Mouse (Mus musculus): ENCODE measurements at regions not wholly inside any gene's neighbourhood (a gene's known extent, or its start where the extent isn't known, plus 50 kb on each side); places are given as distances from the start of the nearest gene placed in this dataset.

DNA sequence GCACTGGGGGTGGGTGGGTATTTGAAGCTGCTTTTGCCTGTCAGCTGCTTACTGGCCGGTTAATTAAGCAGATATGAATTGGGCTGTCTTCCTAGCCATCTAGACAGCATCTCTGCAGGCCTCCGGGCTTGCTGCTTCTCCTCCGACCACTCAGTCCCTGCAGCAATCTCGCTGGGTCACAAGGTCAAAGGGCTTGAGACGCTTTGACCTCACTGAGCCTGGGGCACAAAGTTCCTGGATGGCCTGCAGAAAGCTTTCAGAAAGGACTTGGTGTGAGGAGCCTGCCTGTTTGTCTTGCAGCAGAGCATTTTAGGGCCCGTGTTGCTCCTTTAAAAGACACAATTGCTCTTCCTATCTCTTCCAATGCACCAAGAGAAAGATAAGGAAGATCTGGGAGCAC lies 83.7 kb upstream of the Ppp2r5a start:
- no peak for DNase-seq

GRCm38 (mm10) chr1:191484726-191485425 lies 81.8 kb upstream of the Ppp2r5a start:
- DNase-seq: no peak

GRCm38 (mm10) chr1:191479906-191480379 lies 76.9 kb upstream of the Ppp2r5a start:
- no peak for DNase-seq

DNA sequence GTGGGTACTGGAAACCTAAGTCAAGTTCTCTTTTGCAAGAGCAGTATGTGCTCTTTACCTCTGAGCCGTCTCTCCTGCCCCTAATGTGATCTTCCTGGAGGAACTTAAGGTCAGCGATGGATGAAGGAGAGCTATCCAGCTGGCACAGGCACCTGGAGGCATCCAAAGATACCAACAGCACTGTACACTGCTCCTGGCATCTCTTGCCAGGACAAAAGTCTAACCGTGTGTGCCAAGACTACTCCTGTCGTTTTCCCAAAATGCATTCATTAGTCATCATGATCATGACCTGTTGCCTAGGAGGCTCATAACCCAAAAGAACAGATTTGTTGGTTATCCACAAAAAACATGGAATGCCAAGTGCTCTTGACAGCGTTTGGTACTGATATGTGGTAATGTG lies 69.5 kb upstream of the Ppp2r5a start:
- DNase-seq: no peak

DNA sequence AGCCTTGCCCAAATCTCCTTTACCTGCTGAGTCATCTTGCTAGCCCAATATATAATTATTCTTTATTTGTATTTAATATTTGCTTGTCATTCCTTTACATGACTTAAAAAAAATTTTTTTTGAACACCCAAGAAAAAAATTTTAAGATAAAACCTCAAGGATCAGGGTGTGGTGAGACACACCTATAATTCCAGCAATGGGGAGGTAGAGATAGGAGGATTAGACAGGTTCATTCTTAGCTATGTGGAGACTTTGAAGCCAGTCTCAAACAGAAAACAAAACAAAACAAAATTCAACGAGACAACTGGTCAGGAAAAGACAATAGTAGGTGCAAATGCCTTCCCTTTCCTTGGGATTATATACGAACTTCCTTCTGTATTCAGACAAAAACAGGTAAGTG lies 68.4 kb upstream of the Ppp2r5a start:
- DNase-seq: no peak

DNA sequence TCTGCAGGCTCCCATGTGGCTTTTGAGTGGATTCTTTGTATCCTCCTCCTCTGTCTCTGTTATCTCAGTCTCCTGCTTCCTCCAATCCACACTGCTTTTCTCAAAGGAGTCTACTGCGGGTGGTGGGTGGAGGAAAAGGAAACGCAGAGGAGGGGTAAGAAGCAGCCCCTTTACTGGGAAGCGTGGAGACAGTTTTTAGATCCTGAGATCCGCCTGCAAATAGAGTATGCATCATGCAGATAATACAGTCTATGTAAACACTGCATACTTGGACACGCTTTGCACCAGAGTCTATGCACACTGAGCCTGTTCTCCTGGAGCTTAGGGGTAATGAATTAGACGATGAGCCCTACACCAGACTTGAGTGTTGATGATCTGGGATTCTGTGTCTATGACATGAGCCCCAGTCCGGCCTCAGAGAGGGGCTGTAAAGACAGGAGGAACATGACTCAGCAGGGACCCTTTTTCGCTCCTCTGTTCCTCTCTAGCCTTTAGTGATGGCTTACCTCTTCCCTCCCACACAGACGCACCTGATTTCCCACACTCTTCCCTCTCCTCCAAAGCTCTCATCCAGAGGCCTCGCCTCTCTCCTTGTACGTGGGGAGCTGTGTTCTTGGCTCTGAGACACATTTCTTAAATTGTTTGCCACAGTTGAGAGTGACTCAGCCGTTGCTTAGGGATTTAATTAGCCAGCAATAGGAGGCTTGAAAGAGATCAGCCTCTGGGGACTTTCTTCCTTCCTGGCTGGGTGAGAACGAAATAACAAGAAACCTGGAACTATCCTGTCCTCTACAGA lies 67.3 kb upstream of the Ppp2r5a start:
- no peak for DNase-seq

DNA sequence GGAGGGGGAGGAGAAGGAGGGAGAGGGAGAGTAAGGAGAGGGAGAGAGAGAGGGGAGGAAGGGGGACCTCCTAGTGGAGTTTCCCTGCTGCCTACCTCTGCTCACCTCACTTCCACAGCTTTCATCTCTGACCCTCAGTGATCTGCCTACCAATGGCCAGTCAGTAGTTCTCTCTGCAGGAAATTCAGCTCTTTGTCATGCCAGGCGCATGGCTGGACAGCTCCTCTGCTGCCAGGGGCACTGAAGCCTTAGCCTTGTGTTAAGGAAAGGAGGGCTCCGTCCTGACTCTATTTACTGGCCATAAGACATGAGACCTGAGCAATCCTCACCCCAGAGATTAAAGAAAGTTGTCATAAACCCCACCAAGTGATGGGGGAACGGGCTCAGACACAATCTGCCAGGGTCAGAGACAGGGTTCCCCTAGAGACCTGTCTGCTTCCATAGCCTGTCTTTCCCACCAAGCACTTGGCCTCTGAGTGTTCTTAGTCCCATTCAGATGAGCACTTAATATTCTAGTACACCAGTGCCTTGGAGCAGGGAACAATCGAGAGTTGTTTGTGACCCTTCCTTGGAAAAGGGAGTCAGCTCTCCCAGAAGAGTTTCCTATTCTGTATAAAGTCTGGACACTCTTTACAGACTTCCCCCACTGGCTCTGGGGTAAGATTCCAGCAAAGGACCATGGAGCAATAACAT lies 65.9 kb upstream of the Ppp2r5a start:
- no peak for DNase-seq

GRCm38 (mm10) chr1:191466261-191466660 lies 63.2 kb upstream of the Ppp2r5a start:
- no peak for DNase-seq

GRCm38 (mm10) chr1:191465723-191466122 lies 62.7 kb upstream of the Ppp2r5a start:
- DNase-seq: no peak

DNA sequence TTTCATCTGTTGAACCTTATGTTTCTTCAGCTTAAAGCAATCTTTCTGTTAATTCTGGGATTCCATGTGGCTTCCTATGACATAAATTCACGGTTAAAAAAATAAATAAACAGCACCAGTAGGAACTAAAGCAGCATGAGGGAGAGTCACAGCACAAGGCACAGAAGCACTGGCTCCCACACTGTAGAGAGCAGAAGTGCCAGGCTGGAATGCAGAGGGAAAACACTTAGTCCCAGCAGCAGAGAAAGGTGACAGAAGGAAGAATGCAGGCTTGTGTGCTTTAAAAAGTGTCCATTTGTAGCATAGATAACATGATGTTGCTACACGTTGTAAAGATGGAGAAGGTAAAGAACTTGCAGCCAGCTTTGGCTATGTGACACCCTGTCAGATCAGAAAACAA lies 62.1 kb upstream of the Ppp2r5a start:
- no peak for DNase-seq

GRCm38 (mm10) chr1:191461811-191462491 lies 58.9 kb upstream of the Ppp2r5a start:
- peak; percentile 9 for DNase-seq

GRCm38 (mm10) chr1:191459066-191459465 lies 56.0 kb upstream of the Ppp2r5a start:
- DNase-seq: no peak

DNA sequence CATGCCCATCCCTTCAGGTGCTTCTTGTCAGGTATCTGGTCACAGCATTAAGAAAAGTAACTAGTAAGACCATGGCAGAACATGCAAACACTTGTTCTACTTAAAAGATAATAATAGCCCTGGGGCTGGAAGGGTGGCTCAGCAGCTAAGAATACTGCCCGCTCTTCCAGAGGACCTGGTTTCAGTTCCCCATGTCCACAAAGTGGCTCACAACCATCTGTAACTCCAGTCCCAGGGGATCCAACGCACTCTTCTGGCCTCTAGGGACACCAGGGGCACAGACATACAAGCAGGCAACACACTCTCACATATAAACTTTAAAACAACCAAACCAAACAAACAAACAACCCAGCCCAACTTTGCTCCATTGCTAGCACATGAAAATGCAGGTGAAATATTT lies 55.2 kb upstream of the Ppp2r5a start:
- no peak for DNase-seq

GRCm38 (mm10) chr1:191457103-191457502 lies 54.0 kb upstream of the Ppp2r5a start:
- no peak for DNase-seq

GRCm38 (mm10) chr1:191454604-191455003 lies 51.5 kb upstream of the Ppp2r5a start:
- no peak for DNase-seq

DNA sequence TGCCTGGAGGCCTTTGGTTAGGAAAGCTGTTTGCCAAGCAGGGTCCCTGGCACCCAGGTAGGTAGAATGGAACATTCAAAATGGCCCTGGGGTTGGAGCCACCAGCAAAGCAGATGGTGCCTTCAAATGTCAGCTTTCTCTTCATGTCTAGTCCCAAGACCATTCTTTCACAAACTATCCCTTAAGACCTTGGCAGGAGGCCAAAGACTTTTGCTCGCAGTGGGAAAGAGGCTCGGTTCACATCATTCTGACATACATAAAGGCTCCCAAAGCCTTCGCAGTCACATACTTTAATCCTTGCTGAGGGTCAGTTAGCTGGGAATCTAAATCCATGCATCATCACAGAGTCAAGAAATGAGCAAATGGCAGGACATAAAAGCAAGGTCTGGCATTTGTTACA lies 50.5 kb upstream of the Ppp2r5a start:
- DNase-seq: no peak
